Mouse (Mus musculus): Measurements from ENCODE around the gene Myh3. TPM values are rescaled to one million over a fixed set of nuclear protein-coding genes. Genes with fewer than 3 reads are reported as not detected.

Gene Myh3
- polyA plus RNA-seq, 1 experiment from 2014 or later: 1.8 TPM

GRCm38 (mm10) chr11:67145482-67146408 lies 67.6 kb downstream of the Myh3 start:
- Histone ChIP-seq H3K4me3 (replicated peaks) (no peak overlapping the region), H3K9me3 (replicated peaks) (no peaks in the 10 kb centered on the region), H3K36me3 (no peaks in the 10 kb centered on the region), H3K27ac (no peak overlapping the region), H3K4me2 (no peak overlapping the region), H3K9ac (no peak overlapping the region), H3K27me3 (no peaks in the 10 kb centered on the region), H3K4me1 (replicated peaks) (no peaks in the 10 kb centered on the region)
- DNase-seq (no peak), ATAC-seq (ENCODE audit: low read depth) (no peak)
- WGBS (ENCODE audit: insufficient replicate concordance): 61% methylated on average over 5 of the region's 5 CpGs

DNA sequence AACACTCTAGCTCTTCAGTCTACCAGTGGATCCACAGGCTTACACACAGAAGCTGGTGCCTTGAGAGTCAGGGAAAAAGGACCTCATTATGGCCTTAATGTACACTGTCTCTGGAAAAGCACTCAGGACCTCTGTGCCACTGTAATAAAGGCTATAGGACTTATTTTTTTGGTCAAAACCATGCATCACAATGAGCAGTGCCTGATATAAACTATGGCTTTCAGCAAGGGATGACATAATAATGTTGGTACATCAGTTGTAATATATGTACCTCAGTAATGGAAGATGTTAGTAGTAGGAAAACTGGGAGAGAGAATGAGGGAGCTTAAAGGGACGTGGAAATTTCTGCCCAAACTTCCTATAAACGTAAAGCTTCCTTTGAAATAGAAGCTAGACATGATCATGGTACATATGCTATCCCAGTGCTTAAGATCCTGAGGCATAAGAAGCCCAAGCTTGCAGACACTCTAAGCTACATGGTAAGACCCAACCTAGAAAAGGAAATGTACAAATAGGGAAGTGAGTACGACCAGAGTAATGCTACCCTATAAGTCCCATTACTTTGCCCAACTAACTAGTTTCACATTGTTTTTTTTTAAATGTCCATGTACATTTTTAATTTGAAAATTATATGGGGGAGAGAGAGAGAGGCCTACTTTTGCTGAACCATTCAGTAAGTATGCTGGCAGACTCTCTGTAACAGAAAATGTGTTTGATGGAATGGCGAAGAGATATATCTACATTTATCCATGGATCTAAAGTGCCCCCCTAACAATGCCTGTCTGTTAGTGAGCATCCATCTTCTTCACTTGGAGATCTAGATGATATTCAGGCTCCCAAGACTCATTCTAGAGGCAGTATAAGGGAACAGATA lies 68.5 kb downstream of the Myh3 start:
- no peaks in the 10 kb centered on the region for H3K4me1 ChIP-seq (replicated peaks)
- no peak overlapping the region for H3K27ac ChIP-seq
- no peaks in the 10 kb centered on the region for H3K27me3 ChIP-seq
- no peak overlapping the region for H3K9ac ChIP-seq
- DNase-seq (no peak), ATAC-seq (ENCODE audit: low read depth) (no peak)
- no peak overlapping the region for H3K4me3 ChIP-seq (replicated peaks)
- no peaks in the 10 kb centered on the region for H3K36me3 ChIP-seq
- no peaks in the 10 kb centered on the region for H3K9me3 ChIP-seq (replicated peaks)
- no peak overlapping the region for H3K4me2 ChIP-seq
- 67% methylated on average over 4 of the region's 4 CpGs for WGBS (ENCODE audit: insufficient replicate concordance)

DNA sequence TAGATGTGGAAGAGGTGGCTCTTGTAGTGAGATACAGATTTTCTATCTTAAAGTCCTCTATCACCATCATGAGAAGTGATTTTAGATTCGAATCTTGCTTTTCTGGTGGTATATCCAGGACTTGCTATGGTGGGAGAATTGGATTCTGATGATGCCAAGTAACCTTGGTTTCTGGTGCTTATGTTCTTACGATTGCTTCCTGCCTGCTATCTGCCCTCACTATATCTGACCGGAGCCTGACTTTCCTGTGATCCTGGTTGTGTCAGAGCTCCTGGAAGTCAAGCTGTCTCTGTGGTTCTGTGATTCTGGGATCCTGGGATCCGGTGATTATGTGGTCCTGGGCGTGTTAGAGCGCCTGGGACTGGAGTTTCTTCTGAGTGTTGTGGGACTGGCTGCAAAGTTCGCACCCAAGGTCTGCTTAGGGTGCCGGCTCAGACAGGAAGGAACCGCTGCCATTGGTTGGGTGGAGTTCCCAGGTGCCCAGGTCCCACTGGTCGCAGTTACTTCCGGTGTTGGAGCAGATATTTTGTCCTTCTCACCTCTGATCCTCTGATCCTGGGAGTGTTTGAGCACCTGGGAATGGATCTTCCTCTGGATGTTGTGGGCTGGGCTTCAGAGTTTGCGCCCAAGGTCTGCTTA lies 69.3 kb downstream of the Myh3 start:
- Histone ChIP-seq H3K9ac (no peak overlapping the region), H3K4me3 (replicated peaks) (no peak overlapping the region), H3K27me3 (no peaks in the 10 kb centered on the region), H3K9me3 (replicated peaks) (no peaks in the 10 kb centered on the region), H3K4me1 (replicated peaks) (no peaks in the 10 kb centered on the region), H3K36me3 (no peaks in the 10 kb centered on the region), H3K4me2 (no peak overlapping the region), H3K27ac (no peak overlapping the region)
- DNase-seq: no peak
- 64% methylated on average over 12 of the region's 12 CpGs for WGBS (ENCODE audit: insufficient replicate concordance)
- no peak for ATAC-seq (ENCODE audit: low read depth)

GRCm38 (mm10) chr11:67148286-67149012 lies 70.3 kb downstream of the Myh3 start:
- H3K27ac ChIP-seq: no peak overlapping the region
- no peak overlapping the region for H3K9ac ChIP-seq
- H3K4me3 ChIP-seq (replicated peaks): no peak overlapping the region
- no peaks in the 10 kb centered on the region for H3K27me3 ChIP-seq
- no peaks in the 10 kb centered on the region for H3K36me3 ChIP-seq
- no peaks in the 10 kb centered on the region for H3K4me1 ChIP-seq (replicated peaks)
- no peak overlapping the region for H3K4me2 ChIP-seq
- 63% methylated on average over 4 of the region's 4 CpGs for WGBS (ENCODE audit: insufficient replicate concordance)
- no peak for DNase-seq
- H3K9me3 ChIP-seq (replicated peaks): no peaks in the 10 kb centered on the region
- ATAC-seq (ENCODE audit: low read depth): no peak

GRCm38 (mm10) chr11:67150237-67150636 lies 72.1 kb downstream of the Myh3 start:
- no peaks in the 10 kb centered on the region for H3K4me1 ChIP-seq (replicated peaks)
- H3K27ac ChIP-seq: no peak overlapping the region
- WGBS (ENCODE audit: insufficient replicate concordance): 57% methylated on average over 2 of the region's 2 CpGs
- ATAC-seq (ENCODE audit: low read depth) (no peak), DNase-seq (no peak)
- H3K36me3 ChIP-seq: no peaks in the 10 kb centered on the region
- H3K9ac ChIP-seq: no peak overlapping the region
- no peaks in the 10 kb centered on the region for H3K27me3 ChIP-seq
- no peak overlapping the region for H3K4me3 ChIP-seq (replicated peaks)
- H3K9me3 ChIP-seq (replicated peaks): no peaks in the 10 kb centered on the region
- no peak overlapping the region for H3K4me2 ChIP-seq

DNA sequence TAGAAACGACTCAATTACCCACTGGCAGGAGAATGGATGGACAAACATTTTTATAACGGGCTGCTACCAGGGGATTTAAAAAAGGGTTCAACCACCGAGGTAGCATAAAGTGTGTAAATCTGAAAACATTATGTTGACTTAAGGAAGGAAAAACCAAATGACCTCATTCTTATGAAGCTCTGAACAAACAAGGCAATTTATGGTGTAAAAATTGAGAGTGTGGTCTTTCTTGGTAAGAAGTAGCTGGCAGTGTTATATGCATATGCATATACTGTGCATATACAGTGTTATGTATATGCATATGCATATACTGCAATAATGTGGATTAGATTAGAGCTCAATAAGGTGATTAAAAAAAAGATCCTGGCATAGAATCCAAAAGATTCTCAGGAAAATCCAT lies 73.1 kb downstream of the Myh3 start:
- WGBS (ENCODE audit: insufficient replicate concordance): 61% methylated on average over 3 of the region's 3 CpGs
- ATAC-seq (ENCODE audit: low read depth): no peak
- H3K9ac ChIP-seq: no peak overlapping the region
- no peaks in the 10 kb centered on the region for H3K27me3 ChIP-seq
- H3K9me3 ChIP-seq (replicated peaks): no peaks in the 10 kb centered on the region
- no peak overlapping the region for H3K27ac ChIP-seq
- H3K4me3 ChIP-seq (replicated peaks): no peak overlapping the region
- no peak overlapping the region for H3K4me2 ChIP-seq
- H3K36me3 ChIP-seq: no peaks in the 10 kb centered on the region
- no peak for DNase-seq
- no peaks in the 10 kb centered on the region for H3K4me1 ChIP-seq (replicated peaks)

Small RNAs within 50 kb of the gene (microRNA-seq; reads per million reads assigned to microRNA genes)
- gene Mir6923: 1.2 reads per million

Other genes starting within 250 kb of the Myh3 start
- gene Pirt, start 166.3 kb upstream of the Myh3 start, polyA plus RNA-seq (2015; fragmentation: Nextera tagmentation; extraction: Ambion mirVana): 0.05 TPM in 1 of 2 replicates, not detected in the other
- not detected in 2 replicates for gene Tmem238l, start 121.7 kb upstream of the Myh3 start, polyA plus RNA-seq (2015; fragmentation: Nextera tagmentation; extraction: Ambion mirVana)
- 1.5 and 2.0 TPM in 2 replicates for gene Tmem220, start 53.1 kb upstream of the Myh3 start, polyA plus RNA-seq (2015; fragmentation: Nextera tagmentation; extraction: Ambion mirVana)
- gene Adprm, start 25.7 kb upstream of the Myh3 start, polyA plus RNA-seq (2015; fragmentation: Nextera tagmentation; extraction: Ambion mirVana): 10.7 and 14.0 TPM in 2 replicates
- 8.2 and 10.6 TPM in 2 replicates for gene Sco1, start 25.6 kb upstream of the Myh3 start, polyA plus RNA-seq (2015; fragmentation: Nextera tagmentation; extraction: Ambion mirVana)
- gene Myh2, start 92.7 kb downstream of the Myh3 start, polyA plus RNA-seq (2015; fragmentation: Nextera tagmentation; extraction: Ambion mirVana): not detected in 2 replicates
- gene Myh1, start 121.8 kb downstream of the Myh3 start, polyA plus RNA-seq (2015; fragmentation: Nextera tagmentation; extraction: Ambion mirVana): 0.02 and 0.06 TPM in 2 replicates
- not detected in 2 replicates for gene Myh4, start 159.7 kb downstream of the Myh3 start, polyA plus RNA-seq (2015; fragmentation: Nextera tagmentation; extraction: Ambion mirVana)
- gene Myh8, start 198.8 kb downstream of the Myh3 start, polyA plus RNA-seq (2015; fragmentation: Nextera tagmentation; extraction: Ambion mirVana): 0.67 and 0.88 TPM in 2 replicates
- gene Myh13, start 243.4 kb downstream of the Myh3 start, polyA plus RNA-seq (2015; fragmentation: Nextera tagmentation; extraction: Ambion mirVana): not detected in 2 replicates

Measured in liver, embryonic 13.5 days (tissue).